Mouse (Mus musculus) limb, embryonic 14.5 days (tissue): ENCODE data around the gene Parl. TPM values are rescaled to one million over a fixed set of nuclear protein-coding genes. Genes with fewer than 3 reads are reported as not detected.

ENCODE experiments used
- ATAC-seq: fragments of 200-750 bp; cut with Nextera tagmentation; 2 replicates; pipeline ENCODE4 v1.8.0; 2017; ENCODE audit warnings: low read depth, moderate number of reproducible peaks, moderate TSS enrichment; ENCODE audit not compliant: low FRiP score
- DNase-seq: peaks from one replicate; pipeline ENCODE4 v3.0.0-alpha.2; 2015; ENCODE audit warnings: low spot score
- H3K27ac ChIP-seq: fragments of 300-500 bp; sonication (generic); replicated peaks from 2 replicates; pipeline ENCODE4 v1.5.1; 2014; ENCODE audit warnings: low read depth, mild to moderate bottlenecking, low read length, moderate library complexity, mixed read lengths
- H3K27me3 ChIP-seq: fragments of 300-500 bp; sonication (generic); 2 replicates; pipeline ENCODE4 v1.6.1; 2014; ENCODE audit warnings: low read length, mixed read lengths; ENCODE audit not compliant: control insufficient read depth, insufficient read depth
- H3K36me3 ChIP-seq: fragments of 300-500 bp; sonication (generic); 2 replicates; pipeline ENCODE4 v1.6.1; 2014; ENCODE audit warnings: mild to moderate bottlenecking, low read length, moderate library complexity, mixed read lengths; ENCODE audit not compliant: control insufficient read depth, insufficient read depth
- H3K4me1 ChIP-seq: fragments of 300-500 bp; sonication (generic); 2 replicates; pipeline ENCODE4 v1.6.1; 2014; ENCODE audit warnings: antibody characterized with exemption, low read length, mixed read lengths; ENCODE audit not compliant: control insufficient read depth, insufficient read depth
- H3K4me2 ChIP-seq: fragments of 300-500 bp; sonication (generic); replicated peaks from 2 replicates; pipeline ENCODE4 v1.6.1; 2014; ENCODE audit warnings: low read depth, mild to moderate bottlenecking, low read length, moderate library complexity; ENCODE audit not compliant: severe bottlenecking
- H3K4me3 ChIP-seq: fragments of 300-500 bp; sonication (generic); replicated peaks from 2 replicates; pipeline ENCODE4 v1.5.1; 2014; ENCODE audit warnings: low read length
- H3K9ac ChIP-seq: fragments of 300-500 bp; sonication (generic); 2 replicates; pipeline ENCODE4 v1.6.1; 2014; ENCODE audit warnings: mild to moderate bottlenecking, low read depth, low read length, moderate library complexity; ENCODE audit not compliant: severe bottlenecking
- H3K9me3 ChIP-seq: fragments of 300-500 bp; sonication (generic); 2 replicates; pipeline ENCODE4 v1.6.1; 2016; ENCODE audit warnings: low read length; ENCODE audit not compliant: control insufficient read depth
- POLR2A ChIP-seq: fragments of 200-500 bp; IDR thresholded peaks from 2 replicates; pipeline ENCODE4 v1.8.0; 2012; ENCODE audit warnings: inconsistent platforms, mild to moderate bottlenecking, moderate library complexity, borderline replicate concordance; ENCODE audit not compliant: insufficient read depth, insufficient read length; ENCODE audit errors: extremely low read depth
- WGBS: fragments of 180-500 bp; shearing (Covaris S2); extraction: QIAGEN DNeasy Blood & Tissue Kit; methylation state at CpG from one replicate; pipeline ENCODE4 v1.1.7; 2014; 5-methylcytosine and 5-hydroxymethylcytosine counted together
- polyA plus RNA-seq, 2 experiments: library from polyadenylated mRNA; depleted of rRNA in 1 of 2; stranded (reverse) in 1 of 2; unstranded in 1 of 2; fragments of >200 nt; fragmentation: Nextera tagmentation in 1 of 2; extraction: Ambion mirVana in 1 of 2; gene quantifications; 2 replicates each; pipeline versions ENCODE4 v1.2.1 to v1.2.3; 2012 to 2014

Gene Parl
- polyA plus RNA-seq (2012; rRNA removed) (54.4 and 69.0 TPM in 2 replicates), polyA plus RNA-seq (2014; fragmentation: Nextera tagmentation; extraction: Ambion mirVana) (85.7 and 89.8 TPM in 2 replicates)

- Histone ChIP-seq H3K9ac (peak within 1 kb of the TSS; percentile 78), H3K36me3 (peaks cover 11% of the 10 kb centered on the region; the same call in 1 of the 2 replicates), H3K27ac (peak within 1 kb of the TSS; percentile 63; the same call in 1 of the 2 replicates), H3K4me2 (peak within 1 kb of the TSS; percentile 69), H3K27me3 (no peaks in the 10 kb centered on the region), H3K4me3 (peak within 1 kb of the TSS; percentile 87), H3K4me1 (peaks cover 16% of the 10 kb centered on the region), H3K9me3 (no peaks in the 10 kb centered on the region)
- peak; percentile 59; the same call in 1 of the 2 replicates for TF ChIP-seq POLR2A
- ATAC-seq (peak; percentile 90), DNase-seq (peak; percentile 94)
- WGBS: under 1% methylated on average over 52 of the region's 52 CpGs
Observed at GRCm38 (mm10) chr16:20301770-20302649, at the start of gene Parl. Gene Parl, minus strand, starts transcription at chr16:20302387.

GRCm38 (mm10) chr16:20345464-20345863 lies 43.3 kb upstream of the Parl start:
- no peak for TF ChIP-seq POLR2A
- Histone ChIP-seq H3K4me2 (no peak overlapping the region), H3K4me1 (no peaks in the 10 kb centered on the region), H3K4me3 (no peak overlapping the region), H3K36me3 (peaks cover 52% of the 10 kb centered on the region), H3K9ac (no peak overlapping the region), H3K9me3 (no peaks in the 10 kb centered on the region), H3K27me3 (no peaks in the 10 kb centered on the region), H3K27ac (no peak overlapping the region)
- DNase-seq (no peak), ATAC-seq (no peak)
- WGBS: 88% methylated on average over 1 of the region's 1 CpGs

- no peak for TF ChIP-seq POLR2A
- Histone ChIP-seq H3K36me3 (peaks cover 59% of the 10 kb centered on the region), H3K27ac (no peak overlapping the region), H3K9ac (no peak overlapping the region), H3K9me3 (no peaks in the 10 kb centered on the region), H3K4me2 (no peak overlapping the region), H3K4me3 (no peak overlapping the region), H3K4me1 (no peaks in the 10 kb centered on the region), H3K27me3 (no peaks in the 10 kb centered on the region)
- WGBS: 88% methylated on average over 3 of the region's 3 CpGs
- DNase-seq: no peak
- no peak for ATAC-seq
Observed at GRCm38 (mm10) chr16:20338616-20339015, 36.4 kb upstream of the Parl start.

- no peak overlapping the region for H3K27ac ChIP-seq
- H3K36me3 ChIP-seq: peaks cover 63% of the 10 kb centered on the region
- WGBS: 96% methylated on average over 8 of the region's 8 CpGs
- TF ChIP-seq POLR2A: no peak
- no peak for DNase-seq
- no peaks in the 10 kb centered on the region for H3K9me3 ChIP-seq
- H3K27me3 ChIP-seq: no peaks in the 10 kb centered on the region
- ATAC-seq: no peak
- no peak overlapping the region for H3K4me3 ChIP-seq
- H3K9ac ChIP-seq: no peak overlapping the region
- H3K4me2 ChIP-seq: no peak overlapping the region
- H3K4me1 ChIP-seq: no peaks in the 10 kb centered on the region
Observed at GRCm38 (mm10) chr16:20334918-20335317, 32.7 kb upstream of the Parl start.

GRCm38 (mm10) chr16:20328306-20328705 lies 26.1 kb upstream of the Parl start:
- no peak overlapping the region for H3K4me3 ChIP-seq
- H3K9ac ChIP-seq: no peak overlapping the region
- H3K27ac ChIP-seq: no peak overlapping the region
- WGBS: 95% methylated on average over 5 of the region's 5 CpGs
- H3K9me3 ChIP-seq: no peaks in the 10 kb centered on the region
- H3K4me1 ChIP-seq: no peaks in the 10 kb centered on the region
- no peaks in the 10 kb centered on the region for H3K27me3 ChIP-seq
- peaks cover 36% of the 10 kb centered on the region for H3K36me3 ChIP-seq
- no peak for ATAC-seq
- no peak for TF ChIP-seq POLR2A
- H3K4me2 ChIP-seq: no peak overlapping the region
- DNase-seq: no peak
